Mouse (Mus musculus) embryonic fibroblast, embryonic 13.5 days (primary cell): ENCODE measurements around the gene Psme3.

Experiments
- CTCF ChIP-seq: IDR thresholded peaks from 2 replicates; pipeline ENCODE4 v1.5.1; 2011; ENCODE audit warnings: mild to moderate bottlenecking, control low read depth, low read length, moderate library complexity, borderline replicate concordance; ENCODE audit not compliant: insufficient read depth
- POLR2A ChIP-seq: IDR thresholded peaks from 2 replicates; pipeline ENCODE4 v1.6.1; 2011; ENCODE audit warnings: low read depth, mild to moderate bottlenecking, control low read depth, low read length, moderate library complexity

- TF ChIP-seq CTCF (no peak), POLR2A (no peak)
These were observed 14.4 kb downstream of the Psme3 start, which contains the start of gene Aoc3 for GRCm38 (mm10) chr11:101330371-101330924.
